Mouse (Mus musculus): ENCODE results near the gene Gm49601. TPM values are rescaled to one million over a fixed set of nuclear protein-coding genes. Genes with fewer than 3 reads are reported as not detected.

Gm49601 gene
- total RNA-seq, 1 experiment from 2014 or later, result 4.5 TPM

DNA sequence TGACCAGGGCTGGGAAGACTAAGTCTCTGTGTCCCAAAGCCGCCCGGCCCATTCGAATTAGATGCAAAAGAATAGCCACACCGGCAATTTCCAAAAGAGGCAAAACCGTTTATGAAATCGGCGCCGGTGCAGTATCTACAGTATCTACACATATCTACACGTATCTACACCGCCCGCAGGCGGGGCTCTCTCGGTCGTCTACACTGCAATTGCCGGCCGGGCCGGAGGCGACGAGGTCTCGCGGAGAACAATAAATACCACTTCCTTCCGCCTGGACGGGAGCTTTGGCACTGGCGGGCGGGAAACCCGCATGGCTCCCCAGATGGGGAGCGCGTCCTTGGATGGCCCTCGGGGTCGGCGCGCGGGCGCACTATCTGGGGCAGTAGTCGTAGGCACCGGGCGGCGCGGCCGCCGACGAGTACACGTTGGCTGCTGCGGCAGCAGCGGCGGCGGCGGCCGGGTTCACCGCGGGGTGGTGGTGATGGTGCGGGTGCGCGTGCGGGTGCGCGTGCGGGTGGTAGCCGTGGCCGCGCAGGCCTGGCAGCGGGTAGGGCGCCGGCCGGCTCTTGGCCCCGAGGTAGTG lies 44.5 kb downstream of the Gm49601 start:
- peak; percentile 60 for DNase-seq

DNA sequence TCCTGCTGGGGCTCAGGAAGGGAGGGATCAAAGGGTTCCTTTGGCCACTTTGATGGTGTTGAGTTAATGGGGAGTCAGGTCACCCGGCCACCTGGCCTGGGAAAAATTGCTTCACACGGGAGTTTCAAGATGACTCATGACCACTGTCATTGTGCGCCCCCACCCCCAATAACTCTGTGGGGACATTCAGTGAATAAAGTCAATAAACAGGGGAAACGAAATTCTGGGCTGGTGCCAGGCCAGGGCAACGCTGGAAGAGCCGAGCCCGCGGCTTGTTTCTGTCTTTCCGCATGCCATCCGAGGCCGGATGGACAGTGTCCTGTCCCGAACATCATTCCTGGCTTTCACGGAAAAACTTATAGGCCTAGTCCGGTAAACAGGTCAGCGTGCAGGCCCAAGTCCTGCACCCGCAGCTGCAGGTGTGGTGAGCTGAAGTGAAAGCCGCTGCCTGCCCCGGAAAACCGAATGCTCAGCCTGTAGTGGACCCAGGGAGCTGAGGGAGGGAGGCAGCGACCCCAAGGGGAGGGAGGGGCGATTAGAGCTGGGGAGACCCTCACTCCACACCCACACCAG lies 45.1 kb downstream of the Gm49601 start:
- DNase-seq, result no peak

DNA sequence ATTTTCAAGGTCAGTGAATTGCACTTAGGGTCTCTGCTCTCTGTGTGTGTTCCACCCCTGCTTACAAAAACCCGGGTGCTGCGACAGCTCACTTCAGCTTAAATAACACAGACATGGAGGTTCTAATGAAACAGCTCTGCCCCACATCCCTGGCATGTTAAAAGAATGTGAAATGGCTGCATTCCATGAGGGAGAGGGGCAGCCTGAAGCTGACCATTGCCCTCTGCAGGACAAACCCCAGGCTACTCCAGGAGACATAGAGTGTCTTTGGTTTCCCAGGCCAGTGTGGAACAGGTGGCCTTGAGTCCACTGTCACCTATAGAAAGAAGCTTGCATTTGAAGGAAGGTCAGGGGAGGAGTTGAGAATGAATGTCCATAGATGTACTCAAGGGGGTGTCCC lies 45.8 kb downstream of the Gm49601 start:
- DNase-seq, result no peak

DNA sequence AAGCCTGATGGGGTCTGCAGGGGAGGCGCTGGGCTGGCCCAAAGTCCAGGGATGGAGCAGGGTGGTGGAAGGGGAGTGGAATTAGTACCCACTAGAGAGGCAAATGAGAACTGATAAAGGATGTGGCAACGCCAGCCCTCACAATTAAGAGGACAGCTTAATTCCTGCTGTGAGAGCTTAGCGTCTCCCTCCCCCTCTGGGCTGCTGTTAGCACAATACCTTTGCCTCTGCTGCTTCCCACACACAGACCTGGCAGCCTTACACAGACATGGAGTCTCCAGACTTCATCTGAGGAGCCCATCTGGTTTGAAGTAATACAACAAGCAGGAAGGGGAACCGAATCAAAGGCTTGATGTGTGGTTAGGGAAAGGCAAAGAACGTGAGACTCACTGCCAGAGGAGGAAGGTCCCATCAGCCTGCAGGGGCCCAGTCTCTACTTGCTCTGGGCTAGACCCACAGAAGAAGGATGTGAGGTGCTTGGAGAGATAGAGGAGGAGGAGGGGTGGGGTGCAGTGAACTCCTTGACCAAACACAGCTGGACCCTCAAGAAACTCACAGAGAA lies 48.5 kb downstream of the Gm49601 start:
- DNase-seq, result no peak

DNA sequence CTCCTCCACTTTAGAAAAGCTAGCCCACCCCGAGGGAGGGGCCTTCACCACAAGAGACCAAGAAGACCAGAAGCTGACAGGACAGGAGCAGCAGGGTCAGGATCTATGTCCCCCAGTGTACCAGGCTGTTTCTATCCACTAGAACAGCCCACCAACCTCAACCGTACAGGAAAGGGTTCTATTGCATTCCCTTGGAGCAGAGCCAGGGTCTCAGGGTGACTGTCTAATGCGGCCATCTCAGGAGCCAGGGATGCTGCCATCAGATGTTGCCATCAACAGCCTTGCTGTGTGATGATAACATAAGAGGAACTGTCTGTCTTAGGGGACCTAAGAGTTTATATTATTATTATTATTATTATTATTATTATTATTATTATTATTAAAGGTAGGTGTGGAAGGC lies 49.2 kb downstream of the Gm49601 start:
- DNase-seq, result no peak

DNA sequence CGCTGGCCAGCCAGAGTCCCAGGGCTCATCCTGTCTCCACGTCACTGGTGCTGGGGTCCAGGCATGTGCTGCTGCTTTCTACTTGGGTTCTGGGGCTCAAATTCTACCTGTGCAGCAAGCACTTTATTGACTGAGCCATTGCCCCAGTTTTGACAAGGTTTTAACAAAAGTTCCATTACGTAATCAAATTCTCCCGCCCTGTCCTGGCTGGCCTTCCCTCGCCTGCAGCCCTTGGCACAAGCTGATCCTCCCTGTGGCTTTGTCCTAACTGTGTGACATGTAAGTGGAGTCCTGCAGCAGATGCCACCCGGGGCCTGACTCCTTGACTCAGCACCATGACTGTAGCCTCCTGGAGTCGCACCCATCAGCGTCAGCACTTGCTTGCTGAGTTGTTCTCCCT lies 52.0 kb downstream of the Gm49601 start:
- peak; percentile 67 for DNase-seq

Other genes starting within 250 kb of the Gm49601 start
- gene Txnrd2, start 200.0 kb downstream of the Gm49601 start, total RNA-seq (2021), result 66.4 and 66.5 TPM in 2 replicates
- gene Comt, start 199.6 kb downstream of the Gm49601 start, total RNA-seq (2021), result 117 and 147 TPM in 2 replicates
- 5.7 and 6.4 TPM in 2 replicates for gene Gnb1l, start 127.7 kb downstream of the Gm49601 start, total RNA-seq (2021)
- gene Rtl10, start 127.5 kb downstream of the Gm49601 start, total RNA-seq (2021), result 4.4 and 5.8 TPM in 2 replicates
- 2.5 TPM in 1 of 2 replicates, not detected in the other for gene Tbx1, start 35.8 kb downstream of the Gm49601 start, total RNA-seq (2021)
- 0.41 TPM in 2 replicates for gene Gp1bb, start 4.0 kb downstream of the Gm49601 start, total RNA-seq (2021)
- 12.1 and 15.2 TPM in 2 replicates for gene Sept5, start 3.5 kb upstream of the Gm49601 start, total RNA-seq (2021)
- 44.5 and 61.0 TPM in 2 replicates for gene Cldn5, start 150.4 kb upstream of the Gm49601 start, total RNA-seq (2021)
- gene Ufd1, start 185.4 kb upstream of the Gm49601 start, total RNA-seq (2021), result 90.5 and 95.1 TPM in 2 replicates
- gene Cdc45, start 185.6 kb upstream of the Gm49601 start, total RNA-seq (2021), result 13.1 and 14.6 TPM in 2 replicates
- gene 2510002D24Rik, start 210.2 kb upstream of the Gm49601 start, total RNA-seq (2021), result 15.4 and 19.3 TPM in 2 replicates
- 1.8 and 5.6 TPM in 2 replicates for gene Gm28539, start 210.2 kb upstream of the Gm49601 start, total RNA-seq (2021)

Measured in adrenal gland, postnatal 14 days (tissue).